Mouse (Mus musculus): Measurements from ENCODE around the gene Pafah2. TPM values are rescaled to one million over a fixed set of nuclear protein-coding genes. Genes with fewer than 3 reads are reported as not detected.

Pafah2 gene
- polyA plus RNA-seq (2015; fragmentation: Nextera tagmentation; extraction: Ambion mirVana) = 4.3 and 6.0 TPM in 2 replicates

GRCm38 (mm10) chr4:134395977-134396825, at the start of gene Pafah2:
Pafah2 (plus strand) TSS chr4:134396320.

DNA sequence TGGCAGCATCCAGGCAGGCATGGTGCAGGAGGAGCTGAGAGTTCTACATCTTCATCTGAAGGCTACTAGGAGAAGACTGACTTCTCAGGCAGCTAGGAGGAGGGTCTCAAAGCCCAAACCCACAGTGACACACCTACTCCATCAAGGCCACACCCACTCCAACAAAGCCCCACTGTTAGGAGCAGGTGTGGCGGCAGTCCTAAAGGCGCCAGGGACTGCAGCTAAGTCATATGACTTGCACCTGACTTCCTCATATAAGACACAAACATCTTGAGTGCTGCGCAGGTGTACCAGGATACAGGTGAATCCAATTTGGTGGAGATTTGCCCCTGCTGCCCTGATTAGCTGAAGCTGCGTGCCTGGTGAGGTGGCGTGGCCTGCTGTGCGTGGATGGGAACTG, 12.4 kb upstream of the Pafah2 start, which contains the start of gene Extl1:
Extl1 (minus strand) TSS at position 101 of the 400 bp plus-strand sequence.

GRCm38 (mm10) chr4:134468215-134468575, 72.1 kb downstream of the Pafah2 start, which contains the start of gene Stmn1:
Stmn1 (plus strand) TSS chr4:134468320.

Other genes starting within 250 kb of the Pafah2 start
- 113 and 118 TPM in 2 replicates for gene Cep85, start 209.2 kb upstream of the Pafah2 start, polyA plus RNA-seq (2015; fragmentation: Nextera tagmentation; extraction: Ambion mirVana)
- not detected in 2 replicates for gene Gm7534, start 193.3 kb upstream of the Pafah2 start, polyA plus RNA-seq (2015; fragmentation: Nextera tagmentation; extraction: Ambion mirVana)
- gene Catsper4, start 168.9 kb upstream of the Pafah2 start, polyA plus RNA-seq (2015; fragmentation: Nextera tagmentation; extraction: Ambion mirVana) = not detected in 2 replicates
- gene Cnksr1, start 157.9 kb upstream of the Pafah2 start, polyA plus RNA-seq (2015; fragmentation: Nextera tagmentation; extraction: Ambion mirVana) = 0.16 TPM in 2 replicates
- 0.17 and 0.51 TPM in 2 replicates for gene E130218I03Rik, start 152.7 kb upstream of the Pafah2 start, polyA plus RNA-seq (2015; fragmentation: Nextera tagmentation; extraction: Ambion mirVana)
- gene Zfp593, start 150.7 kb upstream of the Pafah2 start, polyA plus RNA-seq (2015; fragmentation: Nextera tagmentation; extraction: Ambion mirVana) = 12.5 and 13.6 TPM in 2 replicates
- not detected in 2 replicates for gene Gm30191, start 149.4 kb upstream of the Pafah2 start, polyA plus RNA-seq (2015; fragmentation: Nextera tagmentation; extraction: Ambion mirVana)
- gene Grrp1, start 142.2 kb upstream of the Pafah2 start, polyA plus RNA-seq (2015; fragmentation: Nextera tagmentation; extraction: Ambion mirVana) = 8.5 and 9.0 TPM in 2 replicates
- gene Pdik1l, start 108.4 kb upstream of the Pafah2 start, polyA plus RNA-seq (2015; fragmentation: Nextera tagmentation; extraction: Ambion mirVana) = 14.1 and 15.3 TPM in 2 replicates
- gene Trim63, start 81.2 kb upstream of the Pafah2 start, polyA plus RNA-seq (2015; fragmentation: Nextera tagmentation; extraction: Ambion mirVana) = 0.41 and 0.76 TPM in 2 replicates
- gene Slc30a2, start 53.1 kb upstream of the Pafah2 start, polyA plus RNA-seq (2015; fragmentation: Nextera tagmentation; extraction: Ambion mirVana) = 0.57 and 0.70 TPM in 2 replicates
- gene Extl1, start 12.5 kb upstream of the Pafah2 start, polyA plus RNA-seq (2015; fragmentation: Nextera tagmentation; extraction: Ambion mirVana) = 0.38 and 0.48 TPM in 2 replicates
- gene Stmn1, start 72.0 kb downstream of the Pafah2 start, polyA plus RNA-seq (2015; fragmentation: Nextera tagmentation; extraction: Ambion mirVana) = 682 and 691 TPM in 2 replicates
- 5.9 and 7.2 TPM in 2 replicates for gene Paqr7, start 100.4 kb downstream of the Pafah2 start, polyA plus RNA-seq (2015; fragmentation: Nextera tagmentation; extraction: Ambion mirVana)
- gene Aunip, start 114.7 kb downstream of the Pafah2 start, polyA plus RNA-seq (2015; fragmentation: Nextera tagmentation; extraction: Ambion mirVana) = 19.1 and 23.5 TPM in 2 replicates
- gene Mtfr1l, start 139.1 kb downstream of the Pafah2 start, polyA plus RNA-seq (2015; fragmentation: Nextera tagmentation; extraction: Ambion mirVana) = 58.8 and 62.0 TPM in 2 replicates
- gene Selenon, start 155.8 kb downstream of the Pafah2 start, polyA plus RNA-seq (2015; fragmentation: Nextera tagmentation; extraction: Ambion mirVana) = 4.6 and 5.9 TPM in 2 replicates